Mouse (Mus musculus) natural killer cell, adult 2 months (primary cell): ENCODE results near the gene Dlk1.

Source experiments
- DNase-seq, 2 experiments: peaks; one replicate each; pipeline ENCODE4 v3.0.0; 2022; ENCODE audit warnings: low spot score in 2 of 2

Dlk1 gene

GRCm38 (mm10) chr12:109452592-109452991, at the start of gene Dlk1:
Gene Dlk1, plus strand, starts transcription at chr12:109452823.
- DNase-seq = no peak

- DNase-seq = no peak
Measured at GRCm38 (mm10) chr12:109402943-109403342, 49.7 kb upstream of the Dlk1 start.

- DNase-seq = no peak
Measured at GRCm38 (mm10) chr12:109403752-109404151, 48.9 kb upstream of the Dlk1 start.

DNA sequence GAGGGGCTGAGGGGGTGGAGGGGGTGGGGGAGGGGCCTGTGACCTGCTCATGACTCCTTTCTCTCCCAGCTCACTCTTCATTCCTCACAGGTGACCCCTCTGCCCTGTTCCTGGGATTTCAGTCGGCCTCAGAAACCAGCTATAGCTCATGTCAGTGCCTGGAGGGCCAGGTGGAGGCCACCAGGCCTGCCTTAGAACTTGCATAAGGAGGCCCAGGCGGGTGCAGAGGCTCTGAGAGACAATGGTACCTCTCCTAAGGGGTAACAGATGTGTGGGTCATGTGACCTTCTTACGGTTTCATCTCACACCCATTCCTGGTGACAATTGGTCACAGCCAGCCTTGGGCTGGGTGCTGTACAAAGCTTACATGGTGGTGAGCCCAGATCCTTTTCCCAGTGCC, 46.6 kb upstream of the Dlk1 start:
- DNase-seq = no peak

DNA sequence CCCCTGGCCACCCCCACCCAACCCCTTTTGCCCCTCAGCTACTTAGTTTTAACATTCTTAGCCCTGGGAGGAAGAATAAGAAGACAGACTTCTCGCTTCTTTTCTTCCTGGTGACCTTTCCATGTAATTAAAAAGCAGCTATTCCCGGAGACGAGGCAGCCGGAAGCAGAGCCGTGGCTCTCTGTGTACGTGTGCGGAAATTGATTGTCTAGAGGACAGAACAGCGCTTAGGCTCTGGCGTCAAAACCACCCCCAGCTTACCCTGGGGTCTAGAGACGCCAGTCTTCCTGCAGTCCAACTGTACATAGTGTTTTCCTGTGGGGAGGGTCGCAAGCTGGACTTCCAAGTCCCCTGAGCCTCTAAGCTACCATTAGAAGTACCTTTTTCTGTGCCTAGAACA, 41.9 kb upstream of the Dlk1 start:
- DNase-seq = no peak

DNA sequence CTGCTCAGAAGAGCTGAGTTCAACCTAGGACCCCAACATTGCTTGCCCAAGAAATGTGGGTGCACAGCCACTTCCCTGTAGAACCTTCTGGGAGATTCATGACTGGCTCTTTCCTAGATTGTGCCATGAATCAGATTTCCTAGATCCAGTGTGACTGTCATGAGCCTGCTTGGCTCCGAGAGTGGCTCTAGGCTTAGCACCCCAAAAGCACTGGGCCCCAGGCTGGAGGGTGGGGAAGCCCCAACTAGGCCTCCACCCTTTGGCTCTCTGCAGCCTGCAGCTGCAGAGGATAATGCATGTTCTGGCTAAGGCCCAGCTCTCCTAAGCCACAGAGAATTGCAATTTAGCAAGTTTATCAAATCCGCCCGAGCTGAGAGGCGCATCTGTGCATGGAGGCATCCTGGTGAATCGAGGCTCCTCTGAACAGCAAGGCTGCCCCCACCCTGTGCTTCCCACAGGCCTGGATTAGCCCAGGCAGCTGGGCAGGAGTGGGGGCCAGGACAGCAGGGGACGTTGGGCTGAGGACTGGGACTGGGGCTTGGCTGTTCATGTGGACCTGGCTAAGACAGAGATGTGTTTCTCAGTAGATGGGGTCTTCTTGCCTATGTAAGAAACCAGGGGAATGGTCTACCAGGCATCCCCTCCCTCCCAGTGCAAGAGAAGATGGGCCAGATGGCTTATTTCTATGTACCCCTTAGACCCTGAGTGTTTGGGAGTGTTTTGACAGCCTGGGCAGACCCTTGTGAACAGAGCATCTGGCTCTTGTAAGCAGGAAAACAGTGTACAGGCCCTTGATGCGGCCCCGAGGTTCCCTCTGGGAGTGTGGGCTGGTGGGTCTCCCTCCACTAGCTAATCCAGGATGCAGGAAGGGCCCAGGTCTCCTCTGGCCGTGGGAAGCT, 41.2 kb upstream of the Dlk1 start:
- no peak for DNase-seq

- DNase-seq = no peak
Measured at GRCm38 (mm10) chr12:109412071-109412440, 40.6 kb upstream of the Dlk1 start.

GRCm38 (mm10) chr12:109412675-109413074, 39.9 kb upstream of the Dlk1 start:
- no peak for DNase-seq

DNA sequence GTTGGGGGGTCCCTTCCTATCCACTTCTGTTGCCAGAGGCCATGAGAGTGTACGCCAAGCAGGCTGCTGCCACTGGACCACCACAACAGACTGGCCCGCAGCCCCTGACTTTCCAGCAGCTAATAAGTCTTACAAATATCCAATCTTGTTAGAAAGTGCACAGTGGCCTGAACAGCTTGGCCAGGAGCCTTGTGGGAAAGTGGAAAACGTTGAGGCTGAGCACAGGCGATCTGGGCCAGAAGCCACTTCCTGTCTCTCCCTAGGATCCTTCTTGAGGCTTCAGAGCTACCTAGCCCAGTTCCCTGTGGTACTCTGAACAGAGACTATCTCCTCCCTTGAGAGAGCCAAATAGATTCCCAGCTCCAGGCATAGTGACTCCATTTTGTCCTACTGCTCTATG, 39.3 kb upstream of the Dlk1 start:
- DNase-seq = no peak

DNA sequence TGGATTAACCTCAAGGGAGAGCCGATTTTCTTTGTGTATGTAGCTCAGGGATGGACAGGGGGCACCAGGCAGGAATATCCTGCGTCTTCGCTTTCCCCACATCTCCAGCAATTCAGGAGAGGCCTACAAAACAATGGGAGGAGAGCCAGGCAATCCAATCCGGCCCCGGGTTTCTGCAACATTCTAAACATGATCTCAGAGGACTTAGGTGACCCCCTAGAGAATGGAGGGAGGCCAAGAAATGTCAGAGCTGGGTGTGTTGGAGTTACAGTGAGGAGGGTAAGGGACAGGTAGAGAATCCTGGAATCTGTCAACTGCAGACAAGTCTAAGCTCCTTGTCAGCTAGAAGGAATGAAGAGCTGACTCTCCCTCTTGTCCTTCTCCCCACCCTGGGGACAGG, 35.9 kb upstream of the Dlk1 start:
- DNase-seq = no peak

GRCm38 (mm10) chr12:109417476-109418201, 35.0 kb upstream of the Dlk1 start:
- no peak for DNase-seq

- DNase-seq = no peak
Measured at GRCm38 (mm10) chr12:109420006-109420405, 32.6 kb upstream of the Dlk1 start.

DNA sequence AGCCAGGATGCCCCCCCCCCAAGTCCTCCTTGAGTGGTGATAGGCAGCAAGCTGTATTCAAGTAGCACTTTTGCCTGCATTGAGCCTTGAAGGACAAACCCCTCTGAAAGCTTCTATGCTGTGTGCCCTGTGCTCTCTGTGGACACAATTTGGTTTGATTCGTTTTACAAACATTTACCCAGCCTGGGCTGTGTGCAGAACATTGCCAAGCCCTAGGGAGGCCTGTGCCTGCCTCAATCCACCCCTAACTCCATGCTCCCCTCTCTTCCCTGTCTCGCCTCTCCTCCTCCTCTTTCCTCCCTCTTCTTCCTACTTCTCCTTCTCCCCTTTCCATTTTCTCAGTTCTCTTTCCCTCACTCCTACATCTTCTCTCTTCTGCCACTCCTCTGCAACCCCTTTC, 29.5 kb upstream of the Dlk1 start:
- DNase-seq = no peak

DNA sequence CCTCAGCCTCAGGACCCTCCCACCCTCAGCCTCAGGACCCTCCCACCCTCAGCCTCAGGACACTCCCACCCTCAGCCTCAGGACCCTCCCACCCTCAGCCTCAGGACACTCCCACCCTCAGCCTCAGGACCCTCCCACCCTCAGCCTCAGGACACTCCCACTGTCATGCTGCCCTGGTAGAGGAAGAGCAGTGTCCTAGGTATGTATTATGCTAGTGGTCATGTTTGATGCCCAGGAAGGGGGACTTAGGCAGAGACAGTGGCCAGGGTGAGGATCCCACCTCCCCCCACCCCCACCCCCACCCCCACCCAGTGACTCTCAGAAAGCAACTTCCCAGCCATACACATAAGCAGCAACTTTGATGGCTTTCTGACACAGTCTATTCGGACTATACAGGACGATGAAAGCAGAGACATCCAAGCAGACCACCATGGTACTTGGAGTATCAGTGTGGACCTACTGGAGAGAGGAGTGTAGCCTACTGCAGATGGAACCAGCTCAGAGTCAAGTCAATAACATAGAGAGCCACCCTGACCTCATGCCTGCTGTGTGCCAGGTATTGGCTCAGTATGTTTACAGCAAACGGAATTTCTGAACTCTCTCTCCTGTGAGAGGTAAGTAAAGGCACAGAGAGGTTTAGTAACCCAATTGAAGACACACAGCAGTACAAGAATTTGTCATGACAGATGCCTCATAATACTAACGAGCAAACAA, 28.8 kb upstream of the Dlk1 start:
- no peak for DNase-seq

- no peak for DNase-seq
Measured at GRCm38 (mm10) chr12:109424753-109425332, 27.8 kb upstream of the Dlk1 start.

DNA sequence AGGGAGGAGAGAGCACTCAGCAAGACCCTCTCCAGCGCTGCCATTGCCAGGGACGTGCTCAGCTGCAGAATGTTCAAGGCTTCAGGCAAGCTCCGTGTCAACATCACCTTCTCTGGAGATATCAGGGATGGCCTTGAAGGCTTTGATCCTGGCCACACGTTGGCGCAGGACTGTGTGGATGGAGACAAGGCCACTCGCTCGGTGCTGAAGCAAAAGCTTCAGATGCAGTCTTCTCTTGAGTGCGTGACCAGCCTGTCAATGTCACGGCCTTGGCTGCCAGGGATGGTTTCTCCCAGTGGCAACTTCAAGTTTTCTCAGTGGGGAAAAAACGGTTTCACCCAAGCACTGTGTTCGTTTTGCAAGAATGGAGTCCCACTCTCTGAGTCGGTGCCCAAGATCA, 26.6 kb upstream of the Dlk1 start:
- DNase-seq = no peak

- no peak for DNase-seq
Measured at GRCm38 (mm10) chr12:109432475-109433130, 20.0 kb upstream of the Dlk1 start.

GRCm38 (mm10) chr12:109436367-109436807, 16.2 kb upstream of the Dlk1 start:
- no peak for DNase-seq

DNA sequence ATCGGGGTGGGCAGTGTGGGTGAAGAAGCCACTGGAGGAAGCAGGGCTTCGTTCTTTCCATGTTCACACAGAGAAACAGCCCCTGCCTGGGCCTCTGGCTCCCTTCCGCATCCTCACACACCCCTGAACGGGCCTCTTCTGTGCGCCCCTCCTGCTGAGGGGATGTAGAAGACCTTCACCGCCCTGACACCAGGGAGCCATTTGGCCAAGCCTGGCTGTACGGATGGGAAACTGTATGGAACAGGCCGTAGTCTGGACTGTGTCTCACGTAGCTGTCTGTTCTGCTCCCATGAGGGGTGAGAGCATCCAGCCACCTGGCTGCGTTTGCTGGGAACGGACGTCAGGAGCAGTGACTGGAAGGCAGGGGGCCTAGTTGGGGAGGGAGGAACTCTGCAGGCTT, 15.8 kb upstream of the Dlk1 start:
- DNase-seq = no peak

DNA sequence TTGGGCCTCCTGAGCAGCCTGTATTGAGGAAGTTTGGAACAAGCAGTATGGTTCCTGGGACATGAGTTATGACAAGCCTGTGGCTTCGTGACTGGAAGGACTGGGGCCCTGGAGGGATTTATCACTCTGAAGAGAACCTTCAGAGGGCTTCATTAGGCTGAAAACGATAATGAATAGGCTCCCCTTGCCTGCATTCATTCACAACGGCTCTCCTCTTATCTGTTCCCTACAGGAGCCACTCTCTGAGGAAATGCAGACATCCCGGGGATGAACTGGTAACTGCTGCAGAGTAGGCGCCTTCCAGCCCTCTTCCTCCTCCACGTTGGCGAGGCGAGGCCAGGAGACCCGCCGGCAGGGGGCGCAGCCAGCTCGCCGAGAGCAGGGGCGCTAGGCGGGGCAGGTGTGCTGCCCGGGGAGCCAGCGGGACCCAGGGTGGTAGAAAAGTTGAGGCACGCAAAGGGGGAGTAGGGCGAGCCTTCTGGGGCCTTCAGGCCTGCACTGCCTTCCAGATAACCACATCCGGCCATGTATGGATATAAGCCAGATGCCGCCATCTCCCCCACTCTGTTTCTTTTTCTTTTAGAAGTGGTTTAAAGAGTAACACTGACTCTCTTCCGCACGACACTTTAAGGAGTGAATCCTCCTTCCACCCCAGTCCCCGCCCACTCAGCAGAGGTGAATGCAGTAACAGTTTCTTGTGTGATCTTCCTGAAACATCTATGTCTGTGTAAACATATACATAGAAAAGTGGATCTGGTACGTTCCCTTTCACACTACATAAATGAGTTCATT, 14.9 kb upstream of the Dlk1 start:
- DNase-seq = peak; percentile 67 to 81

GRCm38 (mm10) chr12:109438383-109438782, 14.2 kb upstream of the Dlk1 start:
- DNase-seq = no peak
